Mouse (Mus musculus) midbrain, postnatal 0 days (tissue): ENCODE results near the gene Srsf6. TPM values are rescaled to one million over a fixed set of nuclear protein-coding genes. Genes with fewer than 3 reads are reported as not detected.
A peak's percentile ranks its signal among the peaks of the same experiment; 100 is the strongest.

Source experiments
- ATAC-seq: fragments of 200-750 bp; cut with Nextera tagmentation; 2 replicates; pipeline ENCODE4 v1.8.0; 2017; ENCODE audit warnings: moderate number of reproducible peaks, mild to moderate bottlenecking, moderate TSS enrichment, moderate library complexity; ENCODE audit not compliant: low FRiP score
- DNase-seq: peaks from one replicate; pipeline ENCODE4 v3.0.0-alpha.2; 2015; ENCODE audit warnings: low spot score
- H3K27ac ChIP-seq: fragments of 300-500 bp; sonication (generic); 2 replicates; pipeline ENCODE4 v1.5.1; 2014; ENCODE audit warnings: low read depth, mild to moderate bottlenecking, low read length, mixed read lengths
- H3K27me3 ChIP-seq: fragments of 300-500 bp; sonication (generic); 2 replicates; pipeline ENCODE4 v1.6.1; 2014; ENCODE audit warnings: low read length, control low read depth, mixed read lengths; ENCODE audit not compliant: insufficient read depth
- H3K36me3 ChIP-seq: fragments of 300-500 bp; sonication (generic); 2 replicates; pipeline ENCODE4 v1.6.1; 2014; ENCODE audit warnings: low read length, control low read depth, mixed read lengths; ENCODE audit not compliant: insufficient read depth
- H3K4me1 ChIP-seq: fragments of 300-500 bp; sonication (generic); 2 replicates; pipeline ENCODE4 v1.6.1; 2014; ENCODE audit warnings: mild to moderate bottlenecking, control low read depth, antibody characterized with exemption, low read length, mixed read lengths; ENCODE audit not compliant: insufficient read depth
- H3K4me2 ChIP-seq: fragments of 300-500 bp; sonication (generic); 2 replicates; pipeline ENCODE4 v1.6.1; 2014; ENCODE audit warnings: low read depth, mild to moderate bottlenecking, low read length, mixed read lengths; ENCODE audit not compliant: poor library complexity, severe bottlenecking
- H3K4me3 ChIP-seq: fragments of 300-500 bp; sonication (generic); 2 replicates; pipeline ENCODE4 v1.5.1; 2014; ENCODE audit warnings: low read depth, mild to moderate bottlenecking, low read length, moderate library complexity
- H3K9ac ChIP-seq: fragments of 300-500 bp; sonication (generic); replicated peaks from 2 replicates; pipeline ENCODE4 v1.6.1; 2014; ENCODE audit warnings: mild to moderate bottlenecking, low read length, moderate library complexity, mixed read lengths; ENCODE audit not compliant: poor library complexity, severe bottlenecking
- H3K9me3 ChIP-seq: fragments of 300-500 bp; sonication (generic); 2 replicates; pipeline ENCODE4 v1.6.1; 2016; ENCODE audit warnings: low read length, control low read depth
- CTCF ChIP-seq: IDR thresholded peaks from 2 replicates; pipeline ENCODE4 v1.5.1; 2016; ENCODE audit warnings: antibody characterized with exemption, mild to moderate bottlenecking
- WGBS: fragments of 180-500 bp; shearing (Covaris S2); extraction: QIAGEN DNeasy Blood & Tissue Kit; methylation state at CpG from one replicate; pipeline ENCODE4 v1.1.7; 2014; 5-methylcytosine and 5-hydroxymethylcytosine counted together
- polyA plus RNA-seq: library from polyadenylated mRNA; unstranded; fragments of >200 nt; fragmentation: Nextera tagmentation; extraction: Ambion mirVana; gene quantifications from 2 replicates; pipeline ENCODE4 v1.2.1, GENCODE M21; 2015
- total RNA-seq: library from RNA; depleted of rRNA; stranded (reverse); fragments of >200 nt; gene quantifications from 2 replicates; pipeline ENCODE4 v1.2.3, GENCODE M21; 2014

The Srsf6 gene
- total and polyA plus RNA-seq, 2 experiments from 2014 or later: 101 to 135 TPM

DNA sequence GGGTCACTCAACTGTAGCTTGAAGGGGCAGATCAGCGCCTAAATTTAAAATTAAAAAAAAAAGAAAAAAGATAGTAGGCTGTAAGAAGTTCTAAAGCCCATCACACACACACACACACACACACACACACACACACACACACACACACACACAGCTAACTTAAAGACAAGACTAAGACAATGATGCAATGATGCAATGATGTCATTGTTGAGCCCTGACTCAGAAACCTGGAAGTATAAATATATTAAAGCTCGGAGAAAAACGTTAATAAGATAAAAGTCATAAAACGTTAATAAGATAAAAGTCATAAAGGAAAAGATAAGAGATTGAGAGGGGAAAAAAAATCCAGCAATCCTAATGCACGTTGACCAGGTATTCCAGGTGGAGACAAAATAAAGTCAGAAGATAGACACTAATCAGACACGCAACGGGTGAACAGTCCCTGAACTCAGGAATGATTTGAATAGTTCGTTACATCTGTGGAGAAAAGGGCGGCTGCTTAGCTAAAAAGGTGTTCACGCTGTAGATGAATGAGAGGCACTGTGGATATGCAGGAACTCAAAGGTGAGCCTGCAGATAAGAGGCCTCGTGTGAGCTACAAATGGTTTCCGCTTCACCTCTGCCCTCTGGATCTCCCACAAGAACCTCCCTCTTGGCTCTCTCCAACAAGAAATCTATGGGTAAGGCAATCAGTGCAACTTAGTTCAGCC, 31.3 kb upstream of the Srsf6 start:
- WGBS: 59% methylated on average over 12 of the region's 12 CpGs
- no peak for DNase-seq
- no peak for TF ChIP-seq CTCF

DNA sequence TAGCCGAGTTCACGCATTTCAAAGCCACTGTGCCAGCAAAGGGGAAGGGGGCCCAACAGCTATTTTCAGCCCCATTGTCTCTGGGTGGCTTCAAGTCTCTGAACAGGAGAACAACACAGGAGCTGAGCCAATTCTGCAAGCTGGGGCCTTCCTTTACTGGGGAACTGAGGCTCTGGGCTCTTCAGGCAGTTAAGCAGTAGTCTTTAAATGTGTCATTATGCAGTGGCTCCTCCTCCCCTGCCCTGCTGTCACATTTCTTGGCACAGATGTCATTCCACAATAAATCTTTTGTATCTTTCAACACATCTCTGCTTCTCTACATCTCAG, 30.8 kb upstream of the Srsf6 start:
- Histone ChIP-seq H3K4me2 (no peak overlapping the region), H3K36me3 (no peaks in the 10 kb centered on the region), H3K27ac (no peak overlapping the region), H3K9me3 (no peaks in the 10 kb centered on the region), H3K9ac (no peak overlapping the region), H3K27me3 (no peaks in the 10 kb centered on the region), H3K4me1 (no peaks in the 10 kb centered on the region), H3K4me3 (no peak overlapping the region)
- WGBS: 22% methylated on average over 2 of the region's 2 CpGs
- DNase-seq (no peak), ATAC-seq (no peak)
- TF ChIP-seq CTCF: no peak

More for the DNA sequence above, 31.3 kb upstream of the Srsf6 start:
- ATAC-seq: no peak
- H3K9ac ChIP-seq: no peak overlapping the region
- H3K27ac ChIP-seq: no peak overlapping the region
- no peaks in the 10 kb centered on the region for H3K9me3 ChIP-seq
- H3K36me3 ChIP-seq: no peaks in the 10 kb centered on the region
- no peaks in the 10 kb centered on the region for H3K4me1 ChIP-seq
- H3K4me3 ChIP-seq: no peak overlapping the region
- no peak overlapping the region for H3K4me2 ChIP-seq
- H3K27me3 ChIP-seq: no peaks in the 10 kb centered on the region

DNA sequence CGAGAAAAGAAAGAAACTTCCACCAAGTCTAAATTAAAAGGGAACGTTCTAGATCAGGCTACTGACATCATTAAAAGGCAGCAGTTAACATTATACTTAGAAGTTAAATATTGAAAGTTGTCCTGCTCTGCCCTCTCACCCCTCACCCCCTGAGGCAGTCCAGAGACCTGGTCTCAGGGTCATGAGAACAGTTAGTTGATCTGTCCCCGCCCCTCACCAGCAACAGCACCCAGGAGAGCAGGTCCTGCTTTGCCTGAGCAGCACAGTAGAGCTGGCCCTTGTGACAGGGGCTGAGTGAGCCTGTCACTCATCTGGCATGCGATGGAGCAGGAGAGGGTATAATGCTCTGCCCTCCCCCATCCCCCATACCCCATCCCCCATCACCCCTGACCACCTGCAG, 25.4 kb upstream of the Srsf6 start:
- Histone ChIP-seq H3K4me1 (no peaks in the 10 kb centered on the region), H3K4me2 (no peak overlapping the region), H3K27me3 (no peaks in the 10 kb centered on the region), H3K36me3 (no peaks in the 10 kb centered on the region), H3K27ac (no peak overlapping the region), H3K4me3 (no peak overlapping the region), H3K9me3 (no peaks in the 10 kb centered on the region), H3K9ac (no peak overlapping the region)
- ATAC-seq (no peak), DNase-seq (no peak)
- 79% methylated on average over 4 of the region's 4 CpGs for WGBS
- no peak for TF ChIP-seq CTCF

DNA sequence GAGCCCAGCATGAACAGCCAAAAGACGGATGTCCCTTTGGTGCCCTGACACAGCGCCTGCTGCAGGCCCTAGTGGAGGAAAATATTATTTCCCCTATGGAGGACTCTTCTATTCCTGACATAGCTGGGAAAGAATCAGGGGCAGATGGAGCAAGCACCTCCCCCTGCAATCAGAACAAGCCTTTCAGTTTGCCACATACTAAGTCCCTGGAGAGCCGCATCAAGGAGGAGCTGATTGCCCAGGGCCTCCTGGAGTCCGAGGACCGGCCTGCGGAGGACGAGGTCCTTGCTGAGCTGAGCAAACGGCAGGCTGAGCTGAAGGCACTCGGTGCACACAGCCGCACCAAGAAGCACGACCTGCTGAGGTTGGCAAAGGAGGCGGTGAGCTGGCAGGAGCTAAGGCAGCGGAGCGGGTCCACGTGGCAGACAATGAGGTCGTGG, 23.3 kb upstream of the Srsf6 start:
- DNase-seq: peak; percentile 62
- WGBS: 37% methylated on average over 16 of the region's 16 CpGs
- H3K4me1 ChIP-seq: no peaks in the 10 kb centered on the region
- H3K9me3 ChIP-seq: no peaks in the 10 kb centered on the region
- H3K9ac ChIP-seq: no peak overlapping the region
- no peak overlapping the region for H3K4me3 ChIP-seq
- H3K36me3 ChIP-seq: no peaks in the 10 kb centered on the region
- H3K27ac ChIP-seq: no peak overlapping the region; the same call in 1 of the 2 replicates
- no peaks in the 10 kb centered on the region for H3K27me3 ChIP-seq
- H3K4me2 ChIP-seq: no peak overlapping the region
- no peak for ATAC-seq
- peak; percentile 63 for TF ChIP-seq CTCF

DNA sequence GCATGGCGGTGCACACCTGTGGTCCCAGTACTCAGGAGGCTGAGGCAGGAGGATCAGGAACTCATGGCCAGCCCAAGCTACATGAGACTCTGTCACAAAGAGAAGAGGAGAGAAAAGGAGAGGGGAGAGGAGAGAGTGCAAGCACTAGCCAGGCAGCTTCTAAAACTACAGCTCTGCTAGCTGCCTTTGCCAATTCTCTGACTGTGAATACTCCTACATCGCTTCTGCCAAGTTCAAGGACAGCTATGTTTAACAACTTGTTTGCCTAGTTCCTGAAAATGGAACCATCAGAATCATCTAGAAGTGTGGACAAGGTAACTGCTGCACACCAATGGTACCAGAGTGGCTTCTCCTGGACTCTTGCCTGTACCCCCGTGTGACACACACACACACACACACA, 17.3 kb upstream of the Srsf6 start:
- ATAC-seq (no peak), DNase-seq (no peak)
- no peak overlapping the region for H3K9ac ChIP-seq
- H3K9me3 ChIP-seq: no peaks in the 10 kb centered on the region
- no peak for TF ChIP-seq CTCF
- no peak overlapping the region for H3K4me3 ChIP-seq
- no peaks in the 10 kb centered on the region for H3K27me3 ChIP-seq
- no peak overlapping the region for H3K27ac ChIP-seq
- H3K36me3 ChIP-seq: no peaks in the 10 kb centered on the region
- H3K4me2 ChIP-seq: no peak overlapping the region
- H3K4me1 ChIP-seq: no peaks in the 10 kb centered on the region
- WGBS: 65% methylated on average over 3 of the region's 3 CpGs

DNA sequence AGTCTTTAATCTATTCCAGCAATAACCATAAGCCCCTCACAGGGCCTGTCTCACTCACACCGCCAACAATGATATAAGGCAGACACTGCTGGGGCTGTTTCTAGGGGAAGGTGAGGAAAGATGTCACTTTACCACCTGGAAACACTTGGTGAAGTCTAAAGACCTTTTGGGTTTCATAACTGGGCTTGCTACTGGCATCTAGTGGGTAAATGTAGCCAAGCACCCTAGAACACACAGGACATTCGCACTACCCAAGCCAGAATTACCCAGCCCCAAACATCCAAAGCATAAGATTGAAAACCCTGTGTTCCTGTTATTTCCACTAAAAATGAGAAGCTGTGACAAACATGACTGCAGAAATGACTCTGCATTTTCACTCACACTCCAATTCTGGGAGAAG, 16.8 kb upstream of the Srsf6 start:
- TF ChIP-seq CTCF: peak; percentile 82
- Histone ChIP-seq H3K36me3 (no peaks in the 10 kb centered on the region), H3K4me2 (no peak overlapping the region), H3K4me1 (no peaks in the 10 kb centered on the region), H3K9ac (no peak overlapping the region), H3K27ac (no peak overlapping the region), H3K4me3 (no peak overlapping the region), H3K27me3 (no peaks in the 10 kb centered on the region), H3K9me3 (no peaks in the 10 kb centered on the region)
- DNase-seq (peak; percentile 71), ATAC-seq (0 out of 2 replicates have a peak, but pooled peaks have one; percentile 41)
- WGBS: 58% methylated on average over 2 of the region's 2 CpGs
